Mouse (Mus musculus) CH12F3 (cell line): ENCODE results near the gene Adamts18.

ENCODE experiments used
- in situ Hi-C: fragments of 300-500 bp; cut with MboI; formaldehyde crosslinking; loops from 2 replicates; pipeline ENCODE4 v1.14.3; 2020; ENCODE audit warnings: low sequenced_read_pairs

Adamts18 gene

DNA sequence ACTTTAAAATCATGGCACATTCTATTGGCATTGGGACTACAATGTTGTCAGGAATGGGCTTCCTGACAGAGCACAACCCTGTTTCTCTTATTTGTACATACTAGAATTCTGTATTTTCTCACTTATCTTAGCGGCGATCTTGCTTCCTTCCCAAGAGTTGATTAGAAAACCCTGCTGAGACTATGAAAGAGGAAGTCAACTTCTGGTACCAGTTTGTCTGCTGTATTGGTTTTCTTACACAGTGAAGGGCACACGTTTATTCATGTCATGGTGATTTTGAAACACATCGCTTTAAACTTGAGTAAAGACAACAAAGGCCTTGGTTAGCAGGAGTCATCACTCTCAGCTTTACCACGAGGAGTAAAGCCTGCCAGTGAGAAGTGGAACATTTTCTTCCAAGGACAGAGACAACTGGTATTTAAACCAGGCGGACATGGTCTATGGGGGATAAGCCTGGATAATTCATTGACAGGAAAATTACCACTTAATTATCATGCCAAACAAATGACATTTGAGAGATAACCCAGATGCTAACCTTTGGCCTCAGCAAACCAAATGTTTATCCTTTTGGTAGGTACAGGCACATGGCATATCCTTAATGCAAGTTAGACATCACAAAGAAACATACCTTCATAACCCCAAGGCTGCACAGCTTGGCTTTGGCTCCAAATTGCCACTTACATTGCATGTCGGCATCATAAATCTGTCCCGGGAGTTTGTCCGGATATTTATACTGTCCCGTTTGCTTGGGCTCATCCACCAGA, 84.8 kb downstream of the Adamts18 start:
- in situ Hi-C loops = no loop called here

DNA sequence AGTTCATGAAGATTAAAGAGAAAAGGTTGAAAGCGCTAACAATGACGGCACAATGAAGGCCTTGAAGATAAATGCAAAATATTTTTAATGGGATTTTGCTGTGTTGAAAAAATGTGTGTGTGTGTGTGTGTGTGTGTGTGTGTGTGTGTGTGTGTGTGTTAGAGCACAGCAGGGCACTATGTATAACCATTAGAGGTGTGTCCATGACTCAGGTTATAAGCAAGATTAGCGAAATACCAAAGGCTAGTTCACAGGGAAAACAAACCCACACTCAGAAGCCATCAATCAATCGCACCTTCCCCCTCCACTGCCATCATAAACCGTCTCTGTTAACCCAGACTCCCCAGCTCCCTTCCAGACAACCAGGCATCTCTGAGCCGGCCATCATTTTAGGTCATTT, 86.4 kb downstream of the Adamts18 start:
- in situ Hi-C loops = no loop called here

DNA sequence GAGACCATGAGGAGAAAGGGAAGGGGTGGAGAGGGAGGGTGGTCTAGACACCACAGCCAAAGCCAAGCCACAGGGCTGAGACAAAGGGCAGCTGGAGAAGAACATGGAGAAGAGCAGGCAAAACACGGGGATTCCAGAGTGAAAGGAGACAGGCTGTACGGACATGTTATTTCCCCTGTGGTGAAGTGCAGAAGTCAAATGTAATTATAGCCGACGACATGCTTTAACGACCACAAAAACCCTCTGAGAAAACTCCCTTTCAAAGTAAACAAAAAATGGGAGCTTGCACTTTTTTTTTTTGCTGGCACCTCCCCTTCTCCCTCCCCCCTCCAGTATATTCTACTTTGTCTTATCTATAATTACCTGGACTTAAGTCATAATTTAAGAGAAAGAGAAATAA, 92.7 kb downstream of the Adamts18 start:
- in situ Hi-C loops = no loop called here

DNA sequence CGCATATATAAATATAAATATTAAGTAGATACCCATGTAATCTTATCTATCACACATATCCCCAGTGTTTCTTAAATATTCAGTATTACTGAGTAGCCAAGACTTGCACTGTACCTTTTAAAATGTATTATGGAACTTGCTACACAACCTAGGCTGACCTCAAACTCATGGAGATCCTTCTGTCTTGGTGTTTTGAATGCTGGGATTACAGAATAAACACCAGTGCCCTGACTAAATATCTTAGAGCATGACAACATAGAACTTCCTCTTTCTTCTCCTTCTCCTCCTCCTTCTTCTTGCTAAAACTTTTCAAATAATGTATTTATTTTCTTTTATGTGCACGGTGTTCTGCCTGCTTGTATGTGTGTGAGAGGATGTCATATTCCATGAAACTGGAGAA, 95.4 kb downstream of the Adamts18 start:
- in situ Hi-C loops = no loop called here

DNA sequence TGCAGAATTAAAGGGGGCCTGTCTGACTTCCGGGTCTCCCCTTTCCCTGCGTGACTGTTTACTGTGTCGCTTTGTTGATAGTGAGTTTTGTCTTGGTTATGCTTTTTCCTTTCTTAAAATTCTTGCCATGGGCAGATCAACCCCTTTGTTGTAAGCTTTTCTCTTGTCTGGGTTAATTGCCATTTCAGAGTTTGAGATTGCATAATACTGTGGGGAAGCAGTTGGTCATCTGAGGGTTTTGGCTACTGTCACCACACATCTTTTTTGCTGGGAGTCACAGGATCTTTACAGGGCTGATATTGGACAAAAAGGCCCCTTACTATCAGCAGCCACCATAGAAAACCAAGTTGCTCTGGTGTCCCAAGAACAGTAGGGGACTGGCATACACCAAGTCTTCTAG, 96.2 kb downstream of the Adamts18 start:
- in situ Hi-C loops = no loop called here

DNA sequence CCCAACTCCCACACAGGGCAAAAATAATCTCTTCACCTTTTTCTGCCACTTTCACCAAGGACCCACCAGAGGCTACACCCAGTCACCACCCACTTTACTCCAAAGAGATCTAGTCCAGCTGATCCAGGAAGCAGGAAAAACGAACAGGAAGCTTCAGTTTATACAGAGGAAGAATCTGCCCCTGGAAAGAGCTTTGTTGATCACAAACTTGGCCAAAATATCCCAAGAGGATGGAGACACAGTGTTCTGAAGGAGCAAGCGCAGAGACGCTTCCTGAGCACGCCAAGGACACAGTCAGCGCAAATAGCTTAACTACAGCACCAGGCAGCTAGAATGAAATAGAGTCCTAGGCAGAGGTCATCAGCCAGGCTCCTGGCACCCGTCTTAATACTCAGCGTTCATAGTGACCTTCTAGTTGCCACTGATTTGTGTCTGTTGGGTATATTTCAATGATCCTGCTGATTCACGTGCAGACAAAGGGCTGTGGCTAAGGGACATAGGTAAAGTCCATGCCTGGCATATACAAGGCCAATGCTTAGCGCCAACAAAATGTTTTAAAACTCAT, 113.0 kb downstream of the Adamts18 start:
- in situ Hi-C loops = no loop called here

DNA sequence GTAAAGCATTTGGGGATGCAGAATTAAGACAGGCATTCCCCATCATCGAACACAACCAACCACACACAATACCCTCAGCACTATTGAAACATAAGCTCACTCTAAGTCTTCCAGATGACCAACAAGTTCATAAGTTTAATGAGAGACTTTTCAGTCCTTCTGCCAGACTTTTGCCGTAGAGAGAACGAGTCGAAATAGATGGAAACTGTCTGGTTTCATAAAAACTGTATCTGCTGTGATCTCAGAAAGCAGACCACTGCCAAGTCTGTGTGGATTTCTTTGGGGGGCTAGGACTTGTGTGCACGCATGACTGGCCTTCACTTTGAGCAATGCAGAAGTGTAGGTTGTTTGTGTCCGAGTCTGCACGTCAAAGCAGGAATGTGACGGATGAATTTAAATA, 123.2 kb downstream of the Adamts18 start:
- in situ Hi-C loops = no loop called here

DNA sequence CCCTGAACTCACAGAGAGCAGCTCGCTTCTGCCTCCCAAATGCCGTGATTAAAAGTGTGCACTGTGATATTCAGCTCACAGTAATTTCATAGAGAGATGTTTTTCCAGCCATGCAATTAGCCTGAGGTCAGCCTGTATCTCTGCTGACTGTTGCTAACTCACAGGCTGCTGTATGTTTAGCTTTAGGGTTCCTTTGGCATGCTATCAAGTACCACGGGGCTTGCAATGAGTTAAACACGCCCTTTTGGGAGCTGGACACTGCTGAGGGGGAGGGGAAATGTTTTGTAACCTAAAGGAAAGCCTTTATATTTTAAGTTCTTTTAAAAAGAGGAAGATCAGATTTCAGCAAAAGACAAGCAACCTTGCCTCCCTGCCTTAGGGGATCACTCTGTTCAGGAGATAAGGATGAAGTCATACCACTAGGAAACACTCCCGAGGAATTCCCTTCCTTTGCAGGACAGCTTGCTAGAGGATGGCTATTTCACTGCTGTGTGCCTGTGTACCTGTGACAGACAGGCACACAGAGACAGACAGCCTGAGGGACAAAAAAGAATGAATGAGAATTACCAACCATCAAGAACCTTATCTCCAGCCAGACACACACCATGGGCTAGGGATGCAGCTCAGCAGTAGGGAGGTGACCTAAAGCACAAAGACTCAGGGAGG, 124.5 kb downstream of the Adamts18 start:
- in situ Hi-C loops = no loop called here

DNA sequence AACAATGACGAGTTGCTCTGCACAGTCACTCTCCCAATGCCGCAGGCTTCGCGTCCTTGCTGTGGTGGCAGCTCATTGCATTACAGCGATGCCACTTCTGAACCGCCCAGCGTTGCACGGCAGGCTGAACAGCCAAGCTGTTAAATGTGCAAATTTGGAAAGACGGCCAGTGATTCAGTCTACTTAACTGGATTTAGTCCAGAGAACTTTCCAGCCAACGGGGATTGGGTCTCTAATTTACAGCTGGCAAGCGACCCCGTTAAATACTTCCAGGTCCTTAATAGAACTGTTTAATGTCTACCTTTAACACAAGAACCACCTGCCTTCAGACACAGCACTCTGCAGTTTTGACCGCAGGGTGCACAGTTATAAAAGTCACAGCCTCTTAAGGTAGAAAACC, 127.1 kb downstream of the Adamts18 start:
- in situ Hi-C loops = no loop called here

DNA sequence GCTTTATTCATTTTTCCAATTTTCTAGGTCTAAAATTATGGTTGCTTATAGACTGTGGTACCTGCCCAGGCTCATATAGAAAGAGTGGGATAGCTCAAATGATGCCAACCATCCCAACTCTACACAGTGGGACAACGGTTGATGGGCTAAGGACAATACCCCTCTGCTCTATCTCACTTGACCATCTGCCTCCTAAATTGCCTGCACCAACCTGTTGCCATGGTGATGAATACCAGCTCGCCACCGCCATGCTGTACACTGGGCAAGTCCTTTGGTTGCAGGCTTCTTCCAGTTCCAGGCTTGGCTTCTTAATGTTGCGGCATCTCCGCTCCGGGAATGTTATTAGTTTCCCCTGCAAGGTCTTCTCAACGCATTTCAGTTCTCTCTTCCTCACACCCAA, 143.6 kb downstream of the Adamts18 start:
- in situ Hi-C loops = no loop called here

DNA sequence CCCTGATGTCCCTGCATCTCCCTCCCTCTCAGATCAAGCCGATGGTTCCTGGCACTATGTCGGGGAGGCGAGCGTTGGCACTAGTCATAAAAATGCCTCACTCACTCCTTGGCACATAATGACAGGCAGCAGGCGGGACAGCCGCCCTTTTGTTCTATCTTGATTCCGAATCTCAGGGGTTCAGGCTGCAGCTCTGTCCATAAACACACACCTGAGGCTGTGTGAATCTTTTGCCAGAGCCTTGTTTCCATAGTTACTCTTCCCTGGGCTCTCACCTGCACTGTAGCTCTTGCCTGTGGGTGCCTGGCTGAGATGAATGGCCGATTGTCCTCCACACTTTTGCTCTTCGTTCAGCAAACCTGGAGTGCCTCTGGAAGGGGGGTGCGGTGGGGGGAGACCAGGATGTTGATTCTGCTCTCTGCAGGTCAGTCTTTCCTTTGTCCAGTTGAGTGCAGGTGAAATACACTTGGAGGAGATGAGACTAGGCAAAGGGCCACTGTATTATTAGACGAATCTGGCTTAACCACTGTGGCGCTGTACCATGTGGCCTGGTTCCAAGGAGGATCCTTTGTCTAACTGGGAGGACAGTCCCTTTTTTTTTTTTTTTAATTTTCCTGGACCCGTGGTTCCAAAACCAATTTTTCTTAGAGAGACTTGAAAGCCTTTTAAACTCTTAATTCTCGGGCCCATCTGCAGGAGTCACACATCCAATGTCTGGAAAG, 156.8 kb downstream of the Adamts18 start:
- in situ Hi-C loops = no loop called here

DNA sequence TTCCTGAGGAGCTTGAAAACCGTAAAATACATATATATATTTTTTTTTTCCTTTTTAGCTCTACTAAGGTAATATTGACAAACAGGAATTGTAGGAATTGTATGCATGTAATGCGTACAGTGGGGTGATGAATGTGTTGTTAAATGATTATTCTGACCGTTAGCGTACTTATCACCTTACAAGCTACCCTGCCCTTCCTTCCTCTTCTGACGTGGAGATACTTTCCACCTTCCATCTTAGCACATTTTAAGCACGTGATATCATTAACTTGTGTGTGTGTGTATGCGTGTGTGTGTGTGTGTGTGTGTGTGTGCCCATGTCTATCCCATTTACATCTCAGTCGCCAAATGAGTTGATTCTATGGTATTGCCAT, 160.0 kb downstream of the Adamts18 start:
- in situ Hi-C loops = no loop called here

DNA sequence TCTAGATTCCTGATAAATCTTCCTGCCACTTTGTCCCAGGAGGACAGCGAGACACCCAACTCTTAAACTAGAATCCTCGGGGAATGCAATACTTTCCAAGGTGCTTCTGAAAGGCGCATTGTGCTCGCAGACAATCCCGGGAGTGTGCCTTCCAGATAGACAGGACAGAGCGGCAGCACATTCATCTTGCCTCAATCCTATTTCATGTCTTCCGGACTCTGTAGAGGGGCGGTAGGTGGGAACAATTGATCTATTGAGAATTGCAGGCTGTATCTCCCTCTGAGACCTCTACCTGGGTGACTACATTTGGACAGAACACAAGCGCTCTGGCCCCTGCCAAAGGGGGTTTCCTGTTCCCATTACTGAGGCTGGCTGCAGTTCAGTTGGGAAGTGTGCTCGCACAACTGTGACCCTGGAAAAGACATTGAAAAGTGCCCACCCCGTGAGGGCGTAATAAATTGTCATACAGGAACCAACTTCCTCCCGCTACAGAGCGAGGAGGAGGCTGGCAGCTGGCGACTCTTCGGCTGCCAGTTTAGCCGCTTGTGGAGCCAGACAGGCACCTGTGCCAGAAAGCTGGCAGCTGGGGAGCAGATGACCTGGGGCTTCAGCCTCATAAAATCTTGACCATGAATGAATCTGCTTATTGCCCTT, 160.5 kb downstream of the Adamts18 start:
- in situ Hi-C loops = no loop called here

DNA sequence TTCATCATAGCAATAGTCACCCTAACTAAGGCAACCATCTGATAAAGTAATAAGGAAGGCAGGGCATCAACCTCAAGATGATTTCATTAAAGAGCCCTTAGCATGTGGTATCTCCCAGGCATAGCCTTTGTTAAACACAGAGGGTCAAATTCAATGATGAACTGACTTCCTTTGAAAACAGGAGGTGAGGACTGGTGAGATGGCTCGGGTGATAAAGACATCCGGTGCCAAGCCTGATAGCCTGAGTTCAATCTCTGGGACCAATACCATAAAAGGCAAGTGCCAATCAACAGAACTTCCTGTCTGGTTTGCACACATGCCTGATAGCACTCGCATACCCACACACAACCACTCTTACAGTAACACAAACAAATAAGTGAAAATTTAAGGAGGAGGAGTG, 169.2 kb downstream of the Adamts18 start:
- in situ Hi-C loops = no loop called here

DNA sequence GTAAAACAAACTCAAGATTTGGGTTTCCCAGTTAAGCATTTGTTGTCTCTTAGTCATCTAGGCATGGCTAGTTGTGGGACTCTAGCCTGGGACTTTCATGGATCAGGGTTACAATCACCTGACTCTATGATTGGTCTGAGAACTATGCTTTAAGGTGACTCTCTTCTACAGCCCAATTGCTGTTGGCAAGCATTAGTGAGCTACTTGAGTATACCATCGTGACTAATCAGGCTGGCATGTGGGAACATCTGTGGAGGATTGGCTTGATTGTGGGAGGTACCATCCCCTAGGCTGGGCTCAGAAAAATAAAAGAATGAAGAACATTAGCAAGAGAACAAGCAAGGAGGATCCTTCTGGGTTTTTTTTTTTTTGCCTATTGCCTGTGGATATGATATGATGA, 171.7 kb downstream of the Adamts18 start:
- in situ Hi-C loops = no loop called here

DNA sequence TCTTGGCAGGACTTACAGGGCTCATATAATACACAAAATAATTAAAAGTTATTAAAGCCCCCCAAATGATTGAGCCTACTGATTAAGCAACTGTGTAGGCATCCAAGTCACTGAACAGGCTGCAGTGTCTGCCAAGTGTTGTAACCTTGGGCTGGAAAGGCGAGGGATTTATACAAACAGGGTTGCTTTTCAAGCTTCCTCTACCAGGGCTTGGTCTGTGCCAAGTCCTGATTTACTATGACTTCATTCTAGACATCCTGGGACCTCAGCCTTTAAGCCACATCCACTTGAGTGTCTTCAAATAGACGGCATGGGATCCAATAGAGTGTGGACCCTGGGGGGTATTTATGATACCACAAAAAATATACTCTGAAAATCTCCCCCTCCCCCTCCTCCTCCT, 173.3 kb downstream of the Adamts18 start:
- in situ Hi-C loops = no loop called here

DNA sequence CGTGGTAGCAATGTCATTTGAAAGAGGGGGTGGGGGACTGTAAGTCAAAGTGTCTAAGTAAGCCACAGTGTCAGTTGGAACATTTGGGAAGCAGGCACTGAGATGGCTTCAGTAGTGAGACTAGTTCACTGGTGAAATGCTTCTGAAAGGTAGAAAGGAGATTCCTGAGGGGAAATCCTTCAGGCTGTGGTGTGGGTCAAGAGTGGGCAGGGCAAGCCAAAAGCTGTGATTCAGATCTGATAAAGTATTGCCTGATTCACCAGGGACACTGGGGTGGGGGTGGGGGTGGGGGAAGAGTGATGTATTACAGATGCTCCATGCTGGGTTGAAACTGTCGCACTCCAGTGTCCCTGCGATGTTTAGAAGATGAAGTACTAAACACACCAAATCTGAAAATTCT, 173.9 kb downstream of the Adamts18 start:
- in situ Hi-C loops = no loop called here

DNA sequence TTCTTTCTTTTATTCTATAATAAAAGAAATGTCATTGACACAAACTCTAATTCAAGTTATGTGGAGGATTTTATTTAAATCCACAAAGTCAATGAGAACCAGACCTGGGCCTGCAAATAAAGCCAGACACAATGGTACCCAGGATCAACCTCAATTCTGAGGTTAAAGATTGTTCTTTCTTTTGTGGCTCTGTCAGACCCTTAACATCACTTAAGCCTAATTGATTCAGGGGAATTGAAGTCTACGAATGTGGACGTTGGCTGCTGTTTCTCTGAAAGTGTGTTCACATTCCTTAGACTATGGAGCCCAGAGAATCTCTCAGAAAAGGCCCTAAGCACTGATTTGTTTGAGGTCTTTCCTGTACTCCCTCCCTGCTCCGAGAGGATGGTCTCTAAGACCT, 175.2 kb downstream of the Adamts18 start:
- in situ Hi-C loops = no loop called here

DNA sequence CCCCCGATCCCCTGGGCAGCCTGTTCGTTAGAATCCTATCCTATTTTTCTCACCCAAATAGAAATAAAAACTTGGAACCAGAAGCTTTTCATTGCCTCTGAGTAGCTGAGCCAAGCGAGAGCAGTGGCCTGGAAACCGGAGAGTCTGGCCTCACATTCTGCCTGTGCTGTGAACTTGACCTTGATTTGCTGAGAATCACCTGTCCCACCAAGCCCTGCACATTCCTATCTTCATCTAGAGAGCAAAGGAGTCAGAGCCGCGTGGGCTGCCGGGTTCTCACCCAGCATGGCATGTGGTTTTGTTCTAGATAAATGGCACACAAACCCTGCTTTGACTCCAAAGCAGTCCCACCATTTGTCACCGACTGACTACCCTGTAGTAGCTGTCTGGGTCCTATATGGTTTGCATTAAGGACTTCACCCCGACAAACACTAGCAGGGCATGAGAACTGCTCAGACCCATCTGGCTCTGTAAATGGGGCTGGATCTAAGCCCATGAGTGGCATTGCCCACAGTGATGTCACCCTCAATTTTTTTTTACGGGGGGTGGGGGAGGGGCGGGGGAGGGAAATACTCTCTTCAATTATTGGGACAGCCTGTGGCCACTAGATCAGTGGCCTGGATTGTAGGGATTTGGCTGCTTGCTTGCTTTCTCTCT, 175.8 kb downstream of the Adamts18 start:
- in situ Hi-C loops = no loop called here

DNA sequence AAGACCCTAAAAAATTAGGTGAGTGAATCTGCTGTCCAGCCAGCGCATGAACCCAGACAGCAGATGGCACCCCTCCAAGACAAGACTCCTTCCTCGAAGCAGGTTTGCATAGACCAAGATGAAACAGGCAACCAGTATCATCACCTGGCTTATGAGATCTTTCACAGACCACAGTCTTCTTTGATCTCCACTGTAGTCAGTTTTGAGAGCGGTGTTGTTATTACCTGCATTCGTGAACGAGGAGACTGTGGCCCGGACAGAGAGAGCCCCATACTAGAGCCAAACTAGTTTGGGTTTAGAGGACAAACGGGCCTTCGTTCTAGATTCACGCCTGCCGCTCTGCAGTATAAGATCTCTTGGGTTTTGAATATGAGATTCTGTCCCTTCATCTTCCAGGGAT, 178.6 kb downstream of the Adamts18 start:
- in situ Hi-C loops = loop anchor here (10.0 kb wide), 1 partner anchor 765 kb away; the partner anchor contains the start of gene Wwox
